Mouse (Mus musculus): Measurements from ENCODE around the gene Slc38a10. TPM values are rescaled to one million over a fixed set of nuclear protein-coding genes. Genes with fewer than 3 reads are reported as not detected.

The Slc38a10 gene
- polyA plus RNA-seq, 1 experiment: 107 TPM

- H3K27ac ChIP-seq (ENCODE audit: insufficient read depth, low read length): no peak overlapping the region
- H3K4me1 ChIP-seq (ENCODE audit: control insufficient read depth, insufficient read depth, low read length): 0 out of 2 replicates have a peak, but pooled peaks cover 4% of the 10 kb centered on the region
- TF ChIP-seq POLR2A (IDR thresholded peaks at IDR 0.05; ENCODE audit: low read depth, low read length) (no peak), CTCF (IDR thresholded peaks at IDR 0.05; ENCODE audit: borderline replicate concordance, insufficient read depth, low read length) (no peak)
- no peak overlapping the region for H3K4me3 ChIP-seq (ENCODE audit: insufficient read depth, low read length)
Observed at GRCm38 (mm10) chr11:120181379-120181778, 30.2 kb upstream of the Slc38a10 start.

GRCm38 (mm10) chr11:120179374-120179773, 28.2 kb upstream of the Slc38a10 start:
- Histone ChIP-seq H3K27ac (ENCODE audit: insufficient read depth, low read length) (no peak overlapping the region), H3K4me3 (ENCODE audit: insufficient read depth, low read length) (no peak overlapping the region), H3K4me1 (ENCODE audit: control insufficient read depth, insufficient read depth, low read length) (0 out of 2 replicates have a peak, but pooled peaks cover 2% of the 10 kb centered on the region)
- TF ChIP-seq POLR2A (IDR thresholded peaks at IDR 0.05; ENCODE audit: low read depth, low read length): no peak

GRCm38 (mm10) chr11:120175948-120176347, 24.8 kb upstream of the Slc38a10 start:
- Histone ChIP-seq H3K4me3 (ENCODE audit: insufficient read depth, low read length) (no peak overlapping the region), H3K4me1 (ENCODE audit: control insufficient read depth, insufficient read depth, low read length) (no peaks in the 10 kb centered on the region), H3K27ac (ENCODE audit: insufficient read depth, low read length) (no peak overlapping the region)
- TF ChIP-seq POLR2A (IDR thresholded peaks at IDR 0.05; ENCODE audit: low read depth, low read length) (no peak), CTCF (IDR thresholded peaks at IDR 0.05; ENCODE audit: borderline replicate concordance, insufficient read depth, low read length) (no peak)

- H3K4me1 ChIP-seq (ENCODE audit: control insufficient read depth, insufficient read depth, low read length): no peaks in the 10 kb centered on the region
- no peak overlapping the region for H3K27ac ChIP-seq (ENCODE audit: insufficient read depth, low read length)
- no peak for TF ChIP-seq POLR2A (IDR thresholded peaks at IDR 0.05; ENCODE audit: low read depth, low read length)
- TF ChIP-seq CTCF (IDR thresholded peaks at IDR 0.05; ENCODE audit: borderline replicate concordance, insufficient read depth, low read length): no peak
- H3K4me3 ChIP-seq (ENCODE audit: insufficient read depth, low read length): no peak overlapping the region
Observed at GRCm38 (mm10) chr11:120173213-120173612, 22.1 kb upstream of the Slc38a10 start.

GRCm38 (mm10) chr11:120171168-120171567, 20.0 kb upstream of the Slc38a10 start:
- H3K4me1 ChIP-seq (ENCODE audit: control insufficient read depth, insufficient read depth, low read length): no peaks in the 10 kb centered on the region
- no peak for TF ChIP-seq CTCF (IDR thresholded peaks at IDR 0.05; ENCODE audit: borderline replicate concordance, insufficient read depth, low read length)
- TF ChIP-seq POLR2A (IDR thresholded peaks at IDR 0.05; ENCODE audit: low read depth, low read length): no peak
- no peak overlapping the region for H3K4me3 ChIP-seq (ENCODE audit: insufficient read depth, low read length)
- no peak overlapping the region for H3K27ac ChIP-seq (ENCODE audit: insufficient read depth, low read length)

GRCm38 (mm10) chr11:120169208-120169992, 18.3 kb upstream of the Slc38a10 start:
- Histone ChIP-seq H3K4me1 (ENCODE audit: control insufficient read depth, insufficient read depth, low read length) (no peaks in the 10 kb centered on the region), H3K4me3 (ENCODE audit: insufficient read depth, low read length) (no peak overlapping the region), H3K27ac (ENCODE audit: insufficient read depth, low read length) (no peak overlapping the region)
- no peak for TF ChIP-seq CTCF (IDR thresholded peaks at IDR 0.05; ENCODE audit: borderline replicate concordance, insufficient read depth, low read length)
- no peak for TF ChIP-seq POLR2A (IDR thresholded peaks at IDR 0.05; ENCODE audit: low read depth, low read length)

GRCm38 (mm10) chr11:120168516-120168915, 17.4 kb upstream of the Slc38a10 start:
- Histone ChIP-seq H3K4me1 (ENCODE audit: control insufficient read depth, insufficient read depth, low read length) (no peaks in the 10 kb centered on the region), H3K4me3 (ENCODE audit: insufficient read depth, low read length) (no peak overlapping the region), H3K27ac (ENCODE audit: insufficient read depth, low read length) (no peak overlapping the region)
- TF ChIP-seq POLR2A (IDR thresholded peaks at IDR 0.05; ENCODE audit: low read depth, low read length) (no peak), CTCF (IDR thresholded peaks at IDR 0.05; ENCODE audit: borderline replicate concordance, insufficient read depth, low read length) (no peak)

- Histone ChIP-seq H3K4me1 (ENCODE audit: control insufficient read depth, insufficient read depth, low read length) (no peaks in the 10 kb centered on the region), H3K27ac (ENCODE audit: insufficient read depth, low read length) (no peak overlapping the region), H3K4me3 (ENCODE audit: insufficient read depth, low read length) (no peak overlapping the region)
- TF ChIP-seq CTCF (IDR thresholded peaks at IDR 0.05; ENCODE audit: borderline replicate concordance, insufficient read depth, low read length) (no peak), POLR2A (IDR thresholded peaks at IDR 0.05; ENCODE audit: low read depth, low read length) (no peak)
Observed at GRCm38 (mm10) chr11:120167921-120168356, 16.8 kb upstream of the Slc38a10 start.

GRCm38 (mm10) chr11:120167059-120167458, 15.9 kb upstream of the Slc38a10 start:
- Histone ChIP-seq H3K27ac (ENCODE audit: insufficient read depth, low read length) (no peak overlapping the region), H3K4me1 (ENCODE audit: control insufficient read depth, insufficient read depth, low read length) (no peaks in the 10 kb centered on the region), H3K4me3 (ENCODE audit: insufficient read depth, low read length) (no peak overlapping the region)
- TF ChIP-seq CTCF (IDR thresholded peaks at IDR 0.05; ENCODE audit: borderline replicate concordance, insufficient read depth, low read length): no peak
- TF ChIP-seq POLR2A (IDR thresholded peaks at IDR 0.05; ENCODE audit: low read depth, low read length): no peak

- H3K27ac ChIP-seq (ENCODE audit: insufficient read depth, low read length): no peak overlapping the region
- H3K4me1 ChIP-seq (ENCODE audit: control insufficient read depth, insufficient read depth, low read length): no peaks in the 10 kb centered on the region
- H3K4me3 ChIP-seq (ENCODE audit: insufficient read depth, low read length): no peak overlapping the region
- TF ChIP-seq POLR2A (IDR thresholded peaks at IDR 0.05; ENCODE audit: low read depth, low read length) (no peak), CTCF (IDR thresholded peaks at IDR 0.05; ENCODE audit: borderline replicate concordance, insufficient read depth, low read length) (no peak)
Observed at GRCm38 (mm10) chr11:120164471-120165261, 13.5 kb upstream of the Slc38a10 start.

Measured in embryonic fibroblast, embryonic 13.5 days (primary cell).